Mouse (Mus musculus): ENCODE measurements around the gene Chek2.

DNA sequence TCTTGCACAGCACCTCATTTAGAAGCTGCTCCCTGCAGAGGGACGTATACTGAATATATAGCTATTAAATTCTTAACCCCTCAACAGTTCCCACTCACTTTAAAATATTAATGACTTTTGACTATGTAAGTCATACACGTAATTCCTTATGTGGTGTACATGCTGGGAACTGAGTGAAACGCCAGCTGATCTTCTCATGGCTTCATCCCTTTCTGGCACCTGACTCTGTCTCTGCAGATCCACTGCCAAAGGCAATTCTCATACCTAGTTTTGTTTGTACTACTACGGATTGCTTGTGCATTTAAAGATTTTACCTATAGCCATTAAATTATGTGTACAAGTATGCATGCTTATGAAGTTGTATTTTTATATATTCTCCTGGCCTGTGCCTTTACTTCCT is 79.8 kb downstream of the Chek2 start:
- TF ChIP-seq CTCF (IDR thresholded peaks at IDR 0.05; ENCODE audit: extremely low read depth, insufficient read depth, low read length) (no peak), POLR2A (IDR thresholded peaks at IDR 0.05; ENCODE audit: extremely low read depth, insufficient read depth, low read length) (no peak)
